Mouse (Mus musculus) lung, embryonic 14.5 days (tissue): ENCODE measurements around the gene Exosc10. TPM values are rescaled to one million over a fixed set of nuclear protein-coding genes. Genes with fewer than 3 reads are reported as not detected.

Experiments
- ATAC-seq: fragments of 200-750 bp; cut with Nextera tagmentation; 2 replicates; pipeline ENCODE4 v1.8.0; 2017; ENCODE audit warnings: mild to moderate bottlenecking, moderate TSS enrichment, moderate library complexity; ENCODE audit not compliant: insufficient read depth
- DNase-seq: peaks from one replicate; pipeline ENCODE4 v3.0.0-alpha.2; 2015
- H3K27ac ChIP-seq: fragments of 300-500 bp; sonication (generic); 2 replicates; pipeline ENCODE4 v1.5.1; 2014; ENCODE audit warnings: low read depth, mild to moderate bottlenecking, moderate library complexity
- H3K27me3 ChIP-seq: fragments of 300-500 bp; sonication (generic); 2 replicates; pipeline ENCODE4 v1.6.1; 2014; ENCODE audit warnings: low read length, control low read depth; ENCODE audit not compliant: insufficient read depth
- H3K36me3 ChIP-seq: fragments of 300-500 bp; sonication (generic); 2 replicates; pipeline ENCODE4 v1.6.1; 2014; ENCODE audit warnings: control low read depth; ENCODE audit not compliant: insufficient read depth
- H3K4me1 ChIP-seq: fragments of 300-500 bp; sonication (generic); 2 replicates; pipeline ENCODE4 v1.6.1; 2014; ENCODE audit warnings: antibody characterized with exemption, control low read depth; ENCODE audit not compliant: insufficient read depth
- H3K4me2 ChIP-seq: fragments of 300-500 bp; sonication (generic); 2 replicates; pipeline ENCODE4 v1.6.1; 2014; ENCODE audit warnings: mild to moderate bottlenecking
- H3K4me3 ChIP-seq: fragments of 300-500 bp; sonication (generic); 2 replicates; pipeline ENCODE4 v1.5.1; 2014; ENCODE audit warnings: low read depth, low read length
- H3K9ac ChIP-seq: fragments of 300-500 bp; sonication (generic); 2 replicates; pipeline ENCODE4 v1.6.1; 2014
- H3K9me3 ChIP-seq: fragments of 300-500 bp; sonication (generic); 2 replicates; pipeline ENCODE4 v1.6.1; 2016; ENCODE audit warnings: low read depth, low read length, control low read depth
- CTCF ChIP-seq: IDR thresholded peaks from 2 replicates; pipeline ENCODE4 v1.5.1; 2016; ENCODE audit warnings: antibody characterized with exemption, low read depth
- WGBS: fragments of 180-500 bp; shearing (Covaris S2); extraction: QIAGEN DNeasy Blood & Tissue Kit; methylation state at CpG from one replicate; pipeline ENCODE4 v1.1.7; 2014; 5-methylcytosine and 5-hydroxymethylcytosine counted together
- polyA plus RNA-seq: library from polyadenylated mRNA; unstranded; fragments of >200 nt; fragmentation: Nextera tagmentation; extraction: Ambion mirVana; gene quantifications from 2 replicates; pipeline ENCODE4 v1.2.1, GENCODE M21; 2014

Exosc10 gene
- polyA plus RNA-seq, 1 experiment from 2014 or later, result 104 TPM

DNA sequence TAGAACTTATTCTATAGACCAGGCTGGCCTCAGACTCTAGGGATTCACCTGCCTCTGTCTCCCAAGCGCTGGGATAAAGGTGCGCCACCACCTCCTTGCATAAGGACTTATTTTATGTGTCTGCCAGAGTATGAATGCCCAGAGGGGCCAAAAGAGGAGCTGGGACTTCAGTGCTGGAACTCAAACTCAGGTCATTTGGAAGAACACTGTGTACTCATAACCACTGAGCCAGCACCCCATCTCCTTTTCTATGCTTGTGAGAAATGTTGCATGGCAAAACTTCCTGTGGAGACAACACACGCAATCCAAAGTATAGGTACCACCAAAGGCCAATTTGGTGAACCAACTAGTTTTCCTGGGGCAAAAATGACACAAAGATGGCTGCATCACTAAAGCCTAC lies 38.5 kb downstream of the Exosc10 start:
- Histone ChIP-seq H3K9me3 (no peaks in the 10 kb centered on the region), H3K36me3 (peaks cover 62% of the 10 kb centered on the region), H3K27ac (no peak overlapping the region), H3K4me3 (no peak overlapping the region), H3K27me3 (no peaks in the 10 kb centered on the region), H3K4me2 (no peak overlapping the region), H3K9ac (no peak overlapping the region), H3K4me1 (0 out of 2 replicates have a peak, but pooled peaks cover 4% of the 10 kb centered on the region)
- WGBS, result 98% methylated on average over 3 of the region's 3 CpGs
- no peak for TF ChIP-seq CTCF
- DNase-seq (no peak), ATAC-seq (no peak)

DNA sequence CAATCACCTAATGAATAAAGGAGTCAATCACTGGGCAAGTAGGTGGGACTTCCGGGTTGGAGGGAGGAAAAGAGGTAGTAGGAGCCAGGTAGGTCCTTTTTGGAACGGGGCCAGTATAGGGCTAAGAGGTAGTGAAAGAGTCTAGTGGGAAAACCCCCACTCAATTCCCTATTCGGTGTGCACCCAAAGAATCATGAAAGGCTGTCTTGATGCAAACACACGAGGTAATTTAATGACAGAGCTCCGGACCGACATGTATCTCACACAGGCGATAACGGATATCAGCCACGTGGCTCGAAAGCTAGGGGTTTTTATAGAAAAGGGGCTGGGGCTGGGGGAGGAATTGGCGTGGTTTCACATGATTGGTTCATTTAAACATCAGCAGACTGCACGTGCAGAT lies 40.6 kb downstream of the Exosc10 start:
- no peaks in the 10 kb centered on the region for H3K27me3 ChIP-seq
- TF ChIP-seq CTCF, result no peak
- no peak overlapping the region for H3K27ac ChIP-seq
- peaks cover 50% of the 10 kb centered on the region for H3K36me3 ChIP-seq
- H3K4me2 ChIP-seq, result no peak overlapping the region
- H3K9ac ChIP-seq, result no peak overlapping the region
- DNase-seq (no peak), ATAC-seq (no peak)
- no peaks in the 10 kb centered on the region for H3K9me3 ChIP-seq
- H3K4me3 ChIP-seq, result no peak overlapping the region
- WGBS, result 95% methylated on average over 12 of the region's 12 CpGs
- no peaks in the 10 kb centered on the region for H3K4me1 ChIP-seq

DNA sequence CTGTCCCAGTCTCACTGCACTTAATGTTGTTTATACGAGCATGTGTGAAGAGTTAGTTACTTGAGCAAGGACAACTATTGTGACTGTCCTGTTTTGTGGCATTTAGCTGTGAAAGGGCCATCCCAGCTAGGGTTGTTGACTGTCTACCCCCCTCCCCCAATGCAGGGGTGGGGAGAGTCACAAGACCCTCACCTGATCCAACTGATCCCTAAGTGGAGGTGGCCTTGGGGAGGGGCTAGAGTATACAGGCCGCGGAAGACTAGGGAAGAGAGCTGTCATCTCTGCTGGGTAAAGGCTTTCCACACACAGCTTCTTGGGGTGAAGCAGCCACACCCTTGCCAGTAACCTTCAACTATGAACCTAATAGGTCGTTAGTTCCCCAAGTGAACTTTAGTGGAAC lies 42.1 kb downstream of the Exosc10 start:
- no peaks in the 10 kb centered on the region for H3K4me1 ChIP-seq
- no peak overlapping the region for H3K27ac ChIP-seq
- peaks cover 35% of the 10 kb centered on the region for H3K36me3 ChIP-seq
- no peak overlapping the region for H3K4me3 ChIP-seq
- H3K4me2 ChIP-seq, result no peak overlapping the region
- no peak for DNase-seq
- no peak for TF ChIP-seq CTCF
- no peak for ATAC-seq
- WGBS, result 82% methylated on average over 4 of the region's 4 CpGs
- H3K27me3 ChIP-seq, result no peaks in the 10 kb centered on the region
- no peaks in the 10 kb centered on the region for H3K9me3 ChIP-seq
- H3K9ac ChIP-seq, result no peak overlapping the region

DNA sequence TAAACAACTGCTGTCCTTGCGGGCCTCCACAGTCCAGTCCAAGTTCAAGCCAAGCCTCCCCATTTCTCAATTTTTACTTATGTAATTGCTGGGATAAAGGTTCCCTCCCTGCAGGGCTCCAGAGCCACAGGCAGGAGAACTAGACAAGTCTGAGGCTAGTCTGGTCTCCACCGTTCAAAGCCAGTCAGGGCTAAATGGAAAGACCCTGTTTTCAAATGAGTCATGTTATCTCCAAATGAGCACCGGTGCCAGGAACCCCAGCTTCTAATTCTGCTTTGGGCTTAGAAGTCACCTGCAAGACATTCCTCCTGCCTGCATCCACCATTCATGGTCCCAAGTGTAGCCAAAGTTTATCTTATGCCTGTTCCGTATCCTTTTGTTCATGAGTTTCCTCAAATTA lies 43.6 kb downstream of the Exosc10 start:
- no peak for ATAC-seq
- Histone ChIP-seq H3K9me3 (no peaks in the 10 kb centered on the region), H3K4me1 (no peaks in the 10 kb centered on the region), H3K4me3 (no peak overlapping the region), H3K36me3 (peaks cover 20% of the 10 kb centered on the region), H3K27me3 (no peaks in the 10 kb centered on the region), H3K9ac (no peak overlapping the region), H3K27ac (no peak overlapping the region), H3K4me2 (no peak overlapping the region)
- no peak for TF ChIP-seq CTCF
- DNase-seq, result no peak
- 70% methylated on average over 4 of the region's 4 CpGs for WGBS

DNA sequence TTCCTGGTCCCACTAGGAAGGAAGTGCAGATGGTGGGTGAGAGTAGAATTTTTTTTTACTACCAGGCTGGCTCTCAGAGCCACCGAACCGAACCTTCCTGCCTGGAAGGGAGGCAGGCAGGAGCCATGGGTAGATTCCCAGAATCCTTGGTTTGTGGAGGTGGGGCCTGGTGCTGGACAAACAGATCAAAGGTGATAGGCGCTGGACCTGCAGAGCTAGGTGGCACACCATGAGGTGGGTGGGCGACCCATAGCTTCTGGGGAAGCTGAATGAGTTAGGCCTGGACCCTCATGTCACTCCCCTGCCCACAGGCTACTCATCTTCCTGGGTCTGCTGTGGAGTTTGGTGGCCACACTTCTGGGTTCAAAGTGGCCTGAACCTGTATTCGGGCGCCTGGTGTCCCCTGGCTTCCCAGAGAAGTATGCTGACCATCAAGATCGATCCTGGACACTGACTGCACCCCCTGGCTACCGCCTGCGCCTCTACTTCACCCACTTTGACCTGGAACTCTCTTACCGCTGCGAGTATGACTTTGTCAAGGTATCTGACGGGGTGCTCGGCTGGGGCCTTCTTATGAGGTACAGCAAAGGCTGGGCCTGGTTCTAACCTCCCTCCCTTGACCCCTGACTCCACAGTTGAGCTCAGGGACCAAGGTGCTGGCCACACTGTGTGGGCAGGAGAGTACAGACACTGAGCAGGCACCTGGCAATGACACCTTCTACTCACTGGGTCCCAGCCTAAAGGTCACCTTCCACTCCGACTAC lies 44.3 kb downstream of the Exosc10 start, which contains the start of gene Masp2:
Masp2 (plus strand) TSS at position 198 of the 764 bp plus-strand sequence.
- Histone ChIP-seq H3K4me3 (no peak within 1 kb of the TSS), H3K27me3 (no peaks in the 10 kb centered on the region), H3K4me1 (no peaks in the 10 kb centered on the region), H3K4me2 (no peak within 1 kb of the TSS), H3K9me3 (no peaks in the 10 kb centered on the region), H3K36me3 (peaks cover 13% of the 10 kb centered on the region), H3K9ac (no peak within 1 kb of the TSS), H3K27ac (no peak within 1 kb of the TSS)
- ATAC-seq (no peak), DNase-seq (no peak)
- 82% methylated on average over 14 of the region's 14 CpGs for WGBS
- no peak for TF ChIP-seq CTCF

DNA sequence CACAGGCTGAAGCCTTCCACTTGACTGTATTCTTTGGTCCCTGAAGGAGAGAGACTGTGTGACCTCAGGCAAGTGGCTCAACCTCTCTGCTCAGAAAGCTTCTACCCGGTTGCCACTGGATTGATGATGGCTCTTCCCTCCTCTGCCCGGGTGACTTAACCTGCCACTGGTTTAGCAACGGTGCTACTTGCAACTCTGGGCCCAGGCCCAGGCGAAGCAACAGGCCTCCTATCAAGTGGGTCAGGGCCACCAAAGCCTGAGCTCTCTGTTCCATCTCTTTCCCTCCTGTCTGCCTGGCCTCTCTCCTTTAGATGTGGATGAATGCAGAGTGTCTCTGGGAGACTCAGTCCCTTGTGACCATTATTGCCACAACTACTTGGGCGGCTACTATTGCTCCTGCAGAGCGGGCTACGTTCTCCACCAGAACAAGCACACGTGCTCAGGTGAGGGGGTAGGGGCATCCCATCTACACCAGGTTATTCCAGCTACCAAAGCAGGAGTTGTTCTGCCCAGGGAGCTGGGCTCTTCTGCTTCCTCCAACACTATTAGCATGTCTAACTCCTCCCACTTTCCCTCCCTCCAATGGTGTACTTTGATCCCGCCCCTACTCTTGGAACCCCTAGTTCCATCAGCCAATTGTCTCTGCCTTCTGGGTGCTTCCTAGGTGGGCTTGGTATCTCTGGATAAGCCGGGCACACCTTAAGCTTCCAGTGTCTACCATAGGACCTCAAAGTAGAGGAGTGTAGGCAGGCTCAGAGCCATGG lies 45.3 kb downstream of the Exosc10 start:
- ATAC-seq (no peak), DNase-seq (no peak)
- Histone ChIP-seq H3K4me3 (no peak overlapping the region), H3K4me2 (no peak overlapping the region), H3K9me3 (no peaks in the 10 kb centered on the region), H3K9ac (no peak overlapping the region), H3K27me3 (no peaks in the 10 kb centered on the region), H3K27ac (no peak overlapping the region), H3K36me3 (peaks cover 7% of the 10 kb centered on the region; the same call in 1 of the 2 replicates), H3K4me1 (no peaks in the 10 kb centered on the region)
- TF ChIP-seq CTCF, result no peak
- 72% methylated on average over 10 of the region's 10 CpGs for WGBS

DNA sequence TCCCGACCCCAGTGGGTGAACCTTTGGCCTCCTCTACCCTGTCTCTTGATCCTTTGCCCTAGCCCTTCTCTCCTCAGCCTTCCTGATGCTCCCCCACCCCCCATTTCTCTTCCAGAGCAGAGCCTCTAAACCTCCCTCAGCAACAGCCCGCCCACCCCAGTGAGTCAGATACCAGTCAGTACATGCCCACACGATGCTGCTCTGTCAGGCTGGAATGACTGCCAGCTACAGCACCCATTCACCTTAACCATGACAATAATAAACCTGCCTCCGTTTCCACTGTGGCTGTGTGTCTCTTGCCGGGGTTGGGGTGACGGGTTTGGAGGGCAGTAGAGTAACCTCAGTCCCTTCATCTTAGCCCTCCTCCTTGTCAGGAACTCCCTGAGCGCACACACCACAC lies 45.9 kb downstream of the Exosc10 start:
- no peak overlapping the region for H3K27ac ChIP-seq
- no peak for TF ChIP-seq CTCF
- 67% methylated on average over 7 of the region's 7 CpGs for WGBS

More for the DNA sequence above, 45.9 kb downstream of the Exosc10 start:
- H3K4me1 ChIP-seq, result no peaks in the 10 kb centered on the region
- no peak overlapping the region for H3K4me3 ChIP-seq
- H3K27me3 ChIP-seq, result no peaks in the 10 kb centered on the region
- ATAC-seq (no peak), DNase-seq (no peak)
- H3K4me2 ChIP-seq, result no peak overlapping the region
- H3K36me3 ChIP-seq, result 0 out of 2 replicates have a peak, but pooled peaks cover 3% of the 10 kb centered on the region
- H3K9ac ChIP-seq, result no peak overlapping the region
- no peaks in the 10 kb centered on the region for H3K9me3 ChIP-seq
